Mouse (Mus musculus) layer of hippocampus, postnatal 14 days (tissue): Measurements from ENCODE around the gene Ehbp1. TPM values are rescaled to one million over a fixed set of nuclear protein-coding genes. Genes with fewer than 3 reads are reported as not detected.

Source experiments
- DNase-seq, 2 experiments: peaks; one replicate each; pipeline ENCODE4 v3.0.0; 2021 to 2022; ENCODE audit warnings: low spot score in 2 of 2, mixed read lengths in 1 of 2
- total RNA-seq, 2 experiments: library from RNA; stranded (reverse); gene quantifications; 2 replicates each; pipeline ENCODE4 v1.2.3; 2021

The Ehbp1 gene
- total RNA-seq, 2 experiments from 2014 or later, result 52.8 to 53.3 TPM

GRCm38 (mm10) chr11:22002783-22003340 lies 339.2 kb downstream of the Ehbp1 start, which contains the start of gene Otx1:
TSS of gene Otx1 (minus strand) at chr11:22002897.
- peak in 1 of 2 experiments; percentile 40 for DNase-seq

- peak in 1 of 2 experiments; percentile 34 for DNase-seq
Measured at GRCm38 (mm10) chr11:22002062-22002782, 339.9 kb downstream of the Ehbp1 start.

- peak in 1 of 2 experiments; percentile 71 for DNase-seq
Measured at GRCm38 (mm10) chr11:22001321-22002061, 340.6 kb downstream of the Ehbp1 start.

GRCm38 (mm10) chr11:22000316-22001076 lies 341.6 kb downstream of the Ehbp1 start:
- no peak for DNase-seq

GRCm38 (mm10) chr11:21999396-22000315 lies 342.4 kb downstream of the Ehbp1 start:
- DNase-seq, result peak in 1 of 2 experiments; percentile 19

GRCm38 (mm10) chr11:21998141-21999047 lies 343.7 kb downstream of the Ehbp1 start:
- no peak for DNase-seq

GRCm38 (mm10) chr11:21997561-21998140 lies 344.4 kb downstream of the Ehbp1 start:
- DNase-seq, result peak in 1 of 2 experiments; percentile 28

GRCm38 (mm10) chr11:21996661-21997560 lies 345.2 kb downstream of the Ehbp1 start:
- peak in 1 of 2 experiments; percentile 42 for DNase-seq

GRCm38 (mm10) chr11:21996325-21996647 lies 345.8 kb downstream of the Ehbp1 start:
- DNase-seq, result peak in 1 of 2 experiments; percentile 39

- DNase-seq, result peak in 1 of 2 experiments; percentile 24
Measured at GRCm38 (mm10) chr11:21995534-21996324, 346.4 kb downstream of the Ehbp1 start.

GRCm38 (mm10) chr11:21994377-21995370 lies 347.4 kb downstream of the Ehbp1 start:
- DNase-seq, result peak in 1 of 2 experiments; percentile 29

GRCm38 (mm10) chr11:21993597-21994376 lies 348.3 kb downstream of the Ehbp1 start:
- DNase-seq, result peak in 1 of 2 experiments; percentile 49

- DNase-seq, result peak in 1 of 2 experiments; percentile 8
Measured at GRCm38 (mm10) chr11:21992761-21993596, 349.1 kb downstream of the Ehbp1 start.
